28 mouse cellular contexts compared by ENCODE assay signal in the genomic region with DNA sequence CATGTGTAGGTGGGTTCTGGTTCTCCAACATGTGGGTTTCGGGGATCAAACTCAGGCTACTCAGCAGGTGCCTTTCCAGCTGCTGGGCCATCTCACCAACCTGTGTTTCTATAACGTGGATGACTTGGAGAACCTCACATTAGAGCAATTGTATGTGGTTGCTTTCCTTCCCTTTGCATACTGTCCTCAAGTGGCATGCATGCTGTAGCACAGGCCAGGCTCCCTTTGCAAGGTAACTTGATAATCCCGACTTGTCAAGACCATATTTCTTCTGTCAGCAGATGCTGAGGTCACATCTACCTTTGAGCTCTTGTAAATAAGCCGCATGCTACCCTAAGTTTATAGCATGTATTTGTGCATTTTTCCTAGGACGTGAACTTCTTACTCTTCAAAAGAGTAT. TPM values are rescaled to one million over a fixed set of nuclear protein-coding genes. Genes with fewer than 3 reads are reported as not detected.
"Had no signal": no experiment of that assay in that cellular context is flagged by ENCODE, and none has a peak within 500 bp of the region (broad histone marks: within the 10 kb centered on the region; RNA-seq: fewer than 3 reads in every experiment).

No protein-coding gene starts in this region.

- H3K27me3 ChIP-seq: embryonic facial prominence, embryonic 12.5 days; embryonic facial prominence, embryonic 13.5 days; embryonic facial prominence, embryonic 15.5 days; forebrain, embryonic 12.5 days; forebrain, embryonic 13.5 days; forebrain, embryonic 15.5 days had no signal

- H3K36me3 ChIP-seq: embryonic facial prominence, embryonic 10.5 days; embryonic facial prominence, embryonic 12.5 days; embryonic facial prominence, embryonic 13.5 days; embryonic facial prominence, embryonic 15.5 days; forebrain, embryonic 10.5 days; forebrain, embryonic 12.5 days; forebrain, embryonic 15.5 days had no signal

- H3K9ac ChIP-seq: embryonic facial prominence, embryonic 12.5 days; embryonic facial prominence, embryonic 13.5 days; embryonic facial prominence, embryonic 15.5 days; forebrain, embryonic 12.5 days; forebrain, embryonic 13.5 days; forebrain, embryonic 15.5 days; forebrain, postnatal 0 days had no signal

- H3K9me3 ChIP-seq: embryonic facial prominence, embryonic 10.5 days; embryonic facial prominence, embryonic 12.5 days; embryonic facial prominence, embryonic 13.5 days; embryonic facial prominence, embryonic 15.5 days; forebrain, embryonic 10.5 days; forebrain, embryonic 12.5 days; forebrain, embryonic 13.5 days; forebrain, embryonic 15.5 days had no signal

- ATAC-seq: forebrain, embryonic 13.5 days; forebrain, embryonic 14.5 days; forebrain, embryonic 15.5 days; forebrain, embryonic 16.5 days; forebrain, postnatal 0 days had no signal

- DNase-seq: cerebellum, adult 18-20 months; cerebellum, adult 2 months; cerebellum, adult 8-10 months; cerebellum, adult 9-10 months; cerebellum, adult 9-11 months; cerebellum, postnatal 10 days; cerebellum, postnatal 14 days; cerebellum, postnatal 25 days; cerebellum, postnatal 36 days; embryo, embryonic 11 days; forebrain, postnatal 0 days; gastrocnemius, adult 2 months; gastrocnemius, postnatal 10 days; gastrocnemius, postnatal 14 days; gastrocnemius, postnatal 25 days; gastrocnemius, postnatal 36 days; heart, adult 11 months had no signal

- H3K4me3 ChIP-seq: embryonic facial prominence, embryonic 10.5 days; embryonic facial prominence, embryonic 12.5 days; embryonic facial prominence, embryonic 13.5 days; embryonic facial prominence, embryonic 15.5 days; erythroblast, embryonic 14.5 days; forebrain, embryonic 10.5 days; forebrain, embryonic 12.5 days; forebrain, embryonic 13.5 days; forebrain, embryonic 15.5 days; gastrocnemius, adult 2 months had no signal

- H3K4me2 ChIP-seq: embryonic facial prominence, embryonic 12.5 days; embryonic facial prominence, embryonic 13.5 days; embryonic facial prominence, embryonic 15.5 days; forebrain, embryonic 12.5 days; forebrain, embryonic 13.5 days; forebrain, embryonic 15.5 days had no signal

- H3K27ac ChIP-seq: embryonic facial prominence, embryonic 10.5 days; embryonic facial prominence, embryonic 12.5 days; embryonic facial prominence, embryonic 13.5 days; embryonic facial prominence, embryonic 15.5 days; forebrain, embryonic 10.5 days; forebrain, embryonic 12.5 days; forebrain, embryonic 13.5 days; forebrain, embryonic 15.5 days; gastrocnemius, adult 2 months had no signal

- H3K4me1 ChIP-seq: embryonic facial prominence, embryonic 10.5 days; embryonic facial prominence, embryonic 12.5 days; embryonic facial prominence, embryonic 13.5 days; embryonic facial prominence, embryonic 15.5 days; forebrain, embryonic 10.5 days; forebrain, embryonic 12.5 days; forebrain, embryonic 13.5 days; forebrain, embryonic 15.5 days had no signal

RNA-seq across cellular contexts. Expression of gene Abi3bp, which starts 36.6 kb away (rescaled TPM):
- polyA plus RNA-seq: erythroblast, embryonic 14.5 days had no signal
